Mouse (Mus musculus) brain, embryonic 14.5 days (tissue): ENCODE measurements around the gene Pla2g12b.

ENCODE experiments used
- CTCF ChIP-seq: fragments of 200-500 bp; IDR thresholded peaks from 2 replicates; pipeline ENCODE4 v1.5.1; 2012; ENCODE audit warnings: inconsistent platforms, mild to moderate bottlenecking, moderate library complexity, borderline replicate concordance; ENCODE audit not compliant: insufficient read depth, insufficient read length; ENCODE audit errors: extremely low read depth
- POLR2A ChIP-seq: fragments of 200-500 bp; IDR thresholded peaks from 2 replicates; pipeline ENCODE4 v1.6.1; 2012; ENCODE audit warnings: mild to moderate bottlenecking, inconsistent platforms, borderline replicate concordance; ENCODE audit not compliant: poor library complexity, insufficient read depth, insufficient read length, severe bottlenecking; ENCODE audit errors: extremely low read depth

DNA sequence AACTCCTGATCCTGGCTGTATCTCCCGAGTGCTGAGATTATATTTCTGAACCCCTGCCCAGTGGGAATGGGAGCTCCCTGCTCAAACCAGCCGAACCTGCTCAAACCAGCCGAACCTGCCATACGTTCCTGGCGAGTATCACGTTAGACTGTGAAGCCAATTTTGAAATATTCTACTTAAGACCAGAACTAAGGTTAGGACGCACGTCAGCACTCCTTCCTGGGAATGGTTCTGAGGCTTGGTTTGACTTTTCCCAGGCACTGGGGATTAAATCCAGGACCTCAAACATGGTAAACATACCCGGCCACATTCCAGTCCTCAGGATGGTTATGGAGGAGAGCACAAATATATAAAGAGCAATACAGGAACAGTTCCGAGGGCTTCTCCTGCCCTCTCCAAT, 25.6 kb upstream of the Pla2g12b start:
- TF ChIP-seq CTCF (no peak), POLR2A (no peak)
